Mouse (Mus musculus) lung, adult 10 weeks (tissue): ENCODE data around the gene Slitrk1. TPM values are rescaled to one million over a fixed set of nuclear protein-coding genes. Genes with fewer than 3 reads are reported as not detected.

Experiments used
- polyA plus RNA-seq: library from polyadenylated mRNA; stranded (reverse); fragments of 350-450 nt; fragmentation: Illumina TruSeq; extraction: RNeasy Lipid Tissue Mini Kit (QIAGEN cat#74804); gene quantifications from one replicate; pipeline ENCODE4 v1.2.3, GENCODE M21; 2014; ENCODE audit warnings: low read depth, low replicate concordance; ENCODE audit not compliant: insufficient read depth

The Slitrk1 gene
- not detected for polyA plus RNA-seq

DNA sequence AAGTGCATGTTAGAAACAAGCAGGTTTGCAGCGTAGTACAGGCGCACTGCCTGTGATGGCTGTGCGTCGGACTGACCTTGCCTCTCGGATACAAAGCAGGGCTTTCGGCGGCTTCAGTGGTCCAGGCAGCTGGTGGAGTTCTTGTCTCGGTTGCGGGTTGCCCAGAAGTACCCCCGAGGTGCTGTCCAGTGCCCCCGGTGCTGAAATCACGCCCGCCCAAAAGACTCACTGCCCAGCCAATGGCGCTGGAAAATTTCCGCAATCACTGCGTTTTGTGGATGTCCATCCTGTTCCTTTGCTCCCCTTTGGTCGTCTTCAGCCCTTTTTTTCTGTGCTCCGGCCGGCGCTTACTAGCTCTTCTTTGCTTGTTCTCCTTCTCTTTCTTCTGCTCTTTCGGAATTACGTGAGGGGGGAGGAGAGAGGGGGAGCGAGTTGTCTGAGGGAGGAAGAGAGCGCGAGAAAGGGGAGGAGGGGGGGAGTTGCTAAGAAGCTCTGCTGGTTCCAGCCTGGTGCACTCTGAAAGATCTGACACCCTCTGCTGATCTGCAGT lies at the start of gene Slitrk1:
Gene Slitrk1, minus strand, starts transcription at position 445 of the 550 bp plus-strand sequence.

